Mouse (Mus musculus): ENCODE measurements around the gene Fam171a1.

Fam171a1 gene

GRCm38 (mm10) chr2:3138308-3138707 lies 24.3 kb downstream of the Fam171a1 start:
- DNase-seq (ENCODE audit: low spot score): no peak

GRCm38 (mm10) chr2:3139065-3139464 lies 25.0 kb downstream of the Fam171a1 start:
- DNase-seq (ENCODE audit: low spot score): no peak

DNA sequence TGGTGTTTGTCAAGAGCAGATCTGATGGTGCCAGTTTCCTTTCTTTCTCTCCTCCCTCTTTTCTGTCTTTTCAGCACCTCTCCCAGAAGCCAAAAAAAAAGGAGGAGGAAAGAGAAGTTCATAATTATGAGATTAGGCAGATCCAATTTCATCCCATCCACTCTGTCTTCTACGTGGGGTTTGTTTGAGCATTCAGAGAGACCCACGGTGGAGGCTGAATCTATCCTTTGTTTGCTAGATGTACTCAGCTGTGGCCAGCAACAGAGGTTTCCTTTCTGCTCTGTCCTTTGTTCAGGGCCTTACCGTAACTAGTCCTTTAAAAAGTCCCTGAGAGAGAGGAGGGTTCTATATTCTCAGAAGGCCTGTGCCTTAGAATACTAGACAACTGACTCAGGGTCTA lies 25.6 kb downstream of the Fam171a1 start:
- no peak for DNase-seq (ENCODE audit: low spot score)

DNA sequence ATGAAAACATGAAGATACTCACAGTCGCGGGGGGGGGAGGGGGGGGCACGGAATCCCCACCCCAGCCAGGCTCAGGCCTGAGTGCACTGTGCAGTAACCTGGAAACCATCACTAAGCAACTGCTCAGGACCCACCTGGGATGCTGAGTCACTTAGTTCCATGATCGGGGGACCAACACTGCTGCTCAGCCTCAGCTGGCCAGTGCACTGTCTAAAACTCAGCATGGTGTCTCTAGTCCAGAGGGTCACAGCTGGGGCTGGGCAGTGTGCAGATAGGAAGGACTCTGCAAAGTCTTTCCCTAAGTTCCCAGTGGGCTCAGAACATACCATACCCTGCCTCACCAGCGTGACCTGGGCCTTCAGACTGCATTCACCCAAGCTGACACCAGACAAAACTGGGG lies 26.6 kb downstream of the Fam171a1 start:
- DNase-seq (ENCODE audit: low spot score): no peak

DNA sequence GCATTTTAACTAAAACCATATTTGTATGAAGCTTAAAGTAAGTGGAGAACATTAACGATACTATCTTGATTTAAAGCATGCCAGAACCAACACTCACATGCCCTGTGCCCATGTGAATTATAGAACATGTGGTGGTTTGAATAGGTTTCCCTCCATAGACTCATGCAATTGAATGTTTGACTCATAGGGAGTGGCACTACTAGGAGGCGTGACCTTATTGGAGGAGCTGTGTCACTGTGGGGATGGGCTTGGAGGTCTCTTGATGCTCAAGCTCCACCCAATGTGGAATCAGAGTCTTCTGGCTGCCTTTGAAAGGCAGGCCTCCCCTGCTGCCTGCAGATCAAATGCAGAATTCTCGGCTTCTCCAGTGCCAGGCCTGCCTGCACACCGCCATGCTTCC lies 27.8 kb downstream of the Fam171a1 start:
- DNase-seq (ENCODE audit: low spot score): no peak

DNA sequence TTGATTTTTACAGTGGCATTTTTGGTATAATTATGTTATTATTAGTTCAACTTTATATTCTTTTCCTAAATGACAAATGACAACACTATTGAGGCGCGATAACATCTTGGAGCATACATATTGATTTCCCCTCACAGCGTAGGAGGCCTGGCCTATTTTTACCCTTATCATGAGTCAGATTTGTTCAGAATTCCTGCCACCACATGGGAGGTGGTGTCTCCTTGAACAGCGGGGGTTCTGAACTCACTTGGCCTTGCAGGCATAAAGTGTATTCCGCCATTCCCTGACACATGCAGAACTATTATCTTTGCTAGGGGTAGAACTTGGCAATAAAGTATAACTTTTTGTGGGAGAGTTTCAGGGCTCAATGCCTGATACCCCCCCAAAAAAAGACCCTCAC lies 30.3 kb downstream of the Fam171a1 start:
- no peak for DNase-seq (ENCODE audit: low spot score)

DNA sequence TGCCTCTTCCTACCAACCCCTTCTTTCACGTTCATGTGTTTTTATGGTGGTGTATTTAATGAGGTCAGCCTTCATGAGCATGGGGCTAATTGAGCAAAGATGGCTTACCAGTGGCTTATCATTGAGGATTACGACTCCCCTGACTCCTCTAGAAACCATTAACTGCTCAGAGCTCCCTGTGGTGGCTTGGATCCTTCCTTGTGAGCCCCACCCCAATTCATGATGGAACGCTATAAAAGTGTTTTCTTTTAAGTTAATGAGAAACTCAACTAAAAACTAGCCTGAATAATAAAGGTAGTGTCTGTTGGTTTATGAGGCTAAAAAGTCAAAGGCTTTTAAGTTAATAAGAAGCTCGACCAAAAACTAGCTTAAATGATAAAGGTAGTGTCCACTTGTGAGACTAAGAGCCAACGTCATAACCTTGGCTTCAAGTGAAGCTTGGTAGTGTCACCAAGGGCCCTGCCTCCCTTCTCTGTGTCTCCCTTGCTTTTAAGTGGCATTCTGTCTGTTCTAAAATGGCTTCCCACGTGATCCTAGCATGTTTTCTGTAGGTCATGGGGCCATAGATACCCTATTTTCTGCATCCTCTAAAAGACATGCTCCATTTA lies 33.6 kb downstream of the Fam171a1 start:
- DNase-seq (ENCODE audit: low spot score): no peak

DNA sequence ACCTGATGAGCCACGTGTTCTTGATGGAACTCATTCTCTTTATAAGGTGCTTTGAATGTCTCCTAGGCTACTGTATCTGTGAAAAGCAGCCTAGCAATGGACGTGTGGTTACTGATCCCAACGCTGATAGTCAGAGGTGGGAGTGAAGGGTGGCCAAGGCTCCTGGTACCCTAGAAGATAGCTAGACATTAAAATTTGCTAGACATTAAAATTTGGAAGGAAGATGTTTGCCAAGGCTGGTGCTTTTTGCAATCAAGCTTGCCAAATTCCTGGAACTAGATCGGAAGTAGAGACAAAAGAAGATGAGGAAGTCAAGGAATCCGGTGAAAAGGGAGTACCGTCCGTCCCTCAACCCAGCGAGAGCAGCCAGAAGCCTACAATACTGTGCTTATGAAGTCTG lies 34.7 kb downstream of the Fam171a1 start:
- DNase-seq (ENCODE audit: low spot score): no peak

- no peak for DNase-seq (ENCODE audit: low spot score)
These were observed 36.3 kb downstream of the Fam171a1 start for GRCm38 (mm10) chr2:3150324-3150723.

DNA sequence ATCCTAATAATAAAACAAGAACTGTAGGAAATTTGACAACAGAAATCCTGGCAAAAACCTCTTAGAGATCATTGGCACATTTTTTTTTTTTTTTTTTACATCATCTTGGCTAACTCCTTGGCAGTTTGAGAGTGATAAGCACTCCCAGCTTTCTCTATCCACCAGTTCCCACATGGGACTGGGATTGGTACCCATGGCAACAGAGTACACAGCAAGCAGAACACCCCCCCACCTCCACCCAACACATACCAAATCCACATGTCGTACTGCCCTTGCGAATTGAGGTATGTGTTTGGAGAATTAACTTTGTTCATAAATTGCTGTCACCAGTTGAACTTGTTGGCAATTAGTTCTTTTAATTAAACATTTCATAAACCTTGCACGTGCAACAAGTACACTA lies 37.3 kb downstream of the Fam171a1 start:
- no peak for DNase-seq (ENCODE audit: low spot score)

GRCm38 (mm10) chr2:3154091-3154665 lies 40.2 kb downstream of the Fam171a1 start:
- DNase-seq (ENCODE audit: low spot score): no peak

DNA sequence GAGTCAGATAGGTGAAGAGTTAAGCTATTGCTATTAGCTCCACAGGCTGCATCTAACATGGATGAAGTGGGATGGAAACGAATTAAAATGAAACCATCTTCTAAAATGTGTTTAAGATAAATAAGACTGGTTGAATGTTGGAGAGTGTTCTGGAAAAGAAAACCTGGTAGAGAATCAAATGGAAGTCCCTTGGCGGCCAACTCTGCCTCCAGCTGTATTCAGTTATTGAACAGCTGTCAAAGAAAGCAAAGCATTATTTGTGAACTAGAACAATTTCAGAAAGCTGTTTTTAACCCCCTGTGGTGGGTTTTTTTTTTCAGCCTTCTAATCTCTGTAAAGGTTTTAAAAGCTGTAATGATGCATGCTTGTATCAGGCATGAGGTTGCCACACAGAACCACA lies 41.0 kb downstream of the Fam171a1 start:
- no peak for DNase-seq (ENCODE audit: low spot score)

- DNase-seq (ENCODE audit: low spot score): no peak
These were observed 43.0 kb downstream of the Fam171a1 start for GRCm38 (mm10) chr2:3157030-3157429.

DNA sequence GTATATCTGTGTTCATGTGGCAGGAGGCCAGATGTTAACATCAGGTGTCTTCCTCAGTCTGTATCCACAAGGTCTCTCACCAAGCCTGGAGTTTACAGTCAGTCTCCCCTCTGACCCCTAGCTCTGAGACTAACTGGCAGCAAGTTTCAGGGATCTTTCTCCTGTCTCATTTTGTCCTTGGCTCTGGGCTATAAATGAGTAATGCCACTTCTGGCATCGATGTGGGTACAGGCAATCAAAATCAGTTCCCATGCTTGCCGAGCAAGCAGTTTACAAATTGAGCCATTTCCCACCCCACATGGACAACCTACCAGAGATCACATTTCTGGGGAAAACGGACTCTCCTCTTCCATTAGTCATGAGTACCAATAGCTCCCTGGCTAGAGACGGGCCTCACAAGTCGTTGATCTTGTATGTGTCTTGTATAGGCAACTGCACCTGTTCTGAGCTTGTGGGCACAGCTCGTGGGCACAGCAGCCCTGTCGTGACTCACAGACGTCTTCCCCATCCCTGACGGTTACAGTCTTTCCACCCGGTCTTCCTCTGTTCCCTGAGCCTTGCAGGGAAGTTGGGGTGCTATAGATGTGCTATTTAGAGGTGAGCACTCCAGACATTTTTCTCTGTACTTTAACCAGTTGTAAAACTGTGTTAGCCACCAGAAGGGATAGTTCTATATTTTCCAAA lies 43.8 kb downstream of the Fam171a1 start:
- no peak for DNase-seq (ENCODE audit: low spot score)

- no peak for DNase-seq (ENCODE audit: low spot score)
These were observed 44.8 kb downstream of the Fam171a1 start for GRCm38 (mm10) chr2:3158682-3159412.

GRCm38 (mm10) chr2:3161578-3161977 lies 47.6 kb downstream of the Fam171a1 start:
- DNase-seq (ENCODE audit: low spot score): no peak

- DNase-seq (ENCODE audit: low spot score): no peak
These were observed 49.6 kb downstream of the Fam171a1 start for GRCm38 (mm10) chr2:3163501-3164076.

- no peak for DNase-seq (ENCODE audit: low spot score)
These were observed 51.1 kb downstream of the Fam171a1 start for GRCm38 (mm10) chr2:3165037-3165600.

GRCm38 (mm10) chr2:3165890-3166605 lies 52.0 kb downstream of the Fam171a1 start:
- no peak for DNase-seq (ENCODE audit: low spot score)

GRCm38 (mm10) chr2:3168719-3169402 lies 54.8 kb downstream of the Fam171a1 start:
- DNase-seq (ENCODE audit: low spot score): no peak

DNA sequence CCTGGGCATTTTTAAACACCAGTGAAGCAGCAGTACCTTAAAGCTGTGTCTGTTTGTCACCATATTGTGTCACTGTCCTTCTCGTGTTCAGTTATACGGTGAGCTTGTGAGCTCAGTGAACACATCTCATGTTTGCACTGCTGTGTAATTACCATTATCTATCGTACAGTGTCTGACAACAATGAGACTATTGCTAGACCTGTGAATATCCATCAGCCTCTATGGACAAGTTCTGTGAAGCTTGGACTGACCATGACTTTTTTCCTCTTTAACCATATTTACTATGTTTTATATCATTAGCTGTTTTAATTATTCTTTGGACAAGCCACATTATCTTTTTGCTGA lies 55.4 kb downstream of the Fam171a1 start:
- DNase-seq (ENCODE audit: low spot score): no peak

All from ovary, postnatal 14 days (tissue).